Mouse (Mus musculus): ENCODE measurements at regions not wholly inside any gene's neighbourhood (a gene's known extent, or its start where the extent isn't known, plus 50 kb on each side); places are given as distances from the start of the nearest gene placed in this dataset.

- no peak for ATAC-seq
Observed at GRCm38 (mm10) chr9:79287849-79288248, 430.8 kb downstream of the Col12a1 start.

DNA sequence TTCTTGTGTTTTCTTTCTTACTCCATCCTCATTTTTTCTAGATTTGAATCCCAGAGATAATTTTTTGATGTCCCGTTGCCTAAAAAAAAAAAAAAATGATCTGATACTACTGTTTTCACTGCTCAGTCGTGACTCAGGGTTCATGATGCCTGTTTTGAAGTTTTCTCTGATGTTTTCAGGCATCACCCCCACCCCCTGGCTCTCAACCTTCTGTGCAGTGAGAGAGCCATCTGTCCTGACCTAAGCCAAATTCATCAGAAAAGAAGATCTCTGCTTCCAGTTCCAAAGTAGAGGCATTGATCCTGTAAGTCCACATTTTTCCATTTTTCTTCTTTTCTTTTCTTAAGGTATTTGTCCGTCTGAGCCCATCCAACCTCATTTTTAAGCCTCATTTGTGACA lies 423.3 kb downstream of the Col12a1 start:
- Histone ChIP-seq H3K36me3 (ENCODE audit: insufficient read depth) (no peaks in the 10 kb centered on the region), H3K27ac (ENCODE audit: low read depth, low read length) (no peak overlapping the region), H3K4me3 (ENCODE audit: low read depth, low read length) (no peak overlapping the region), H3K27me3 (ENCODE audit: insufficient read depth, low read length) (no peaks in the 10 kb centered on the region), H3K9me3 (ENCODE audit: low read length) (no peaks in the 10 kb centered on the region), H3K4me2 (ENCODE audit: low read depth) (no peak overlapping the region), H3K4me1 (ENCODE audit: insufficient read depth) (no peaks in the 10 kb centered on the region), H3K9ac (no peak overlapping the region)
- DNase-seq (no peak), ATAC-seq (no peak)
- no peak for TF ChIP-seq CTCF (IDR thresholded peaks at IDR 0.05; ENCODE audit: low read depth)
- WGBS: 62% methylated on average over 3 of the region's 3 CpGs

More at GRCm38 (mm10) chr9:79287849-79288248, 430.8 kb downstream of the Col12a1 start:
- H3K27me3 ChIP-seq (ENCODE audit: insufficient read depth, low read length): no peaks in the 10 kb centered on the region
- no peak for DNase-seq
- H3K4me1 ChIP-seq (ENCODE audit: insufficient read depth): no peaks in the 10 kb centered on the region
- no peaks in the 10 kb centered on the region for H3K36me3 ChIP-seq (ENCODE audit: insufficient read depth)
- no peaks in the 10 kb centered on the region for H3K9me3 ChIP-seq (ENCODE audit: low read length)
- H3K4me2 ChIP-seq (ENCODE audit: low read depth): no peak overlapping the region
- no peak for TF ChIP-seq CTCF (IDR thresholded peaks at IDR 0.05; ENCODE audit: low read depth)
- no peak overlapping the region for H3K4me3 ChIP-seq (ENCODE audit: low read depth, low read length)
- H3K27ac ChIP-seq (ENCODE audit: low read depth, low read length): no peak overlapping the region
- 90% methylated on average over 3 of the region's 3 CpGs for WGBS
- no peak overlapping the region for H3K9ac ChIP-seq

- ATAC-seq (0 out of 2 replicates have a peak, but pooled peaks have one; percentile 51), DNase-seq (peak; percentile 21)
- Histone ChIP-seq H3K4me3 (ENCODE audit: low read depth, low read length) (no peak overlapping the region), H3K36me3 (ENCODE audit: insufficient read depth) (no peaks in the 10 kb centered on the region), H3K27ac (ENCODE audit: low read depth, low read length) (no peak overlapping the region), H3K9me3 (ENCODE audit: low read length) (no peaks in the 10 kb centered on the region), H3K4me2 (ENCODE audit: low read depth) (no peak overlapping the region), H3K27me3 (ENCODE audit: insufficient read depth, low read length) (no peaks in the 10 kb centered on the region), H3K9ac (no peak overlapping the region), H3K4me1 (ENCODE audit: insufficient read depth) (no peaks in the 10 kb centered on the region)
- 48% methylated on average over 3 of the region's 3 CpGs for WGBS
- TF ChIP-seq CTCF (IDR thresholded peaks at IDR 0.05; ENCODE audit: low read depth): no peak
Observed at GRCm38 (mm10) chr9:79301580-79301979, 417.1 kb downstream of the Col12a1 start.

DNA sequence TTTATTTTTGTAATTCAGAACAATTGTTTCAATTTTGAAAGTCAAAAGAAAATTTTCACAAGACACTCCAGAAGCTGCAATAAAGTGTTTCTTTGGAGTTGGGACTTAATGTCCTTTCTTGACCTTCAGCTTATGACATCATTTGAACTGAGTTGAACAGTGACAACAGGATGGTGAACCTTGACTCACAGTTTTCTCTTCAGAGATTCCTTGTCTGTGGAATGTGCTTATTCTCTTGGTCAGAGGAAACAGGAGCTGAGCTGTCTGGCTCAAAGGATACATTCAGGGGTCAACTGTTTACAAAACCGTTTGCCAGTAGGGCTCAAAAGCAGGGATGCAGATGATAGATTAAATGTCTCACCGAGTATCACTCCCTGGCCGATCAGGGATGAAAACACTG lies 408.0 kb downstream of the Col12a1 start:
- Histone ChIP-seq H3K4me1 (ENCODE audit: insufficient read depth) (no peaks in the 10 kb centered on the region), H3K9me3 (ENCODE audit: low read length) (no peaks in the 10 kb centered on the region), H3K4me2 (ENCODE audit: low read depth) (no peak overlapping the region), H3K4me3 (ENCODE audit: low read depth, low read length) (no peak overlapping the region), H3K36me3 (ENCODE audit: insufficient read depth) (no peaks in the 10 kb centered on the region), H3K9ac (no peak overlapping the region), H3K27ac (ENCODE audit: low read depth, low read length) (no peak overlapping the region), H3K27me3 (ENCODE audit: insufficient read depth, low read length) (no peaks in the 10 kb centered on the region)
- DNase-seq (no peak), ATAC-seq (no peak)
- TF ChIP-seq CTCF (IDR thresholded peaks at IDR 0.05; ENCODE audit: low read depth): no peak
- 76% methylated on average over 3 of the region's 3 CpGs for WGBS

- H3K4me3 ChIP-seq (ENCODE audit: low read depth, low read length): no peak overlapping the region
- H3K4me1 ChIP-seq (ENCODE audit: insufficient read depth): no peaks in the 10 kb centered on the region
- H3K9ac ChIP-seq: no peak overlapping the region
- no peak overlapping the region for H3K27ac ChIP-seq (ENCODE audit: low read depth, low read length)
- DNase-seq: peak; percentile 30
- ATAC-seq: no peak
- H3K4me2 ChIP-seq (ENCODE audit: low read depth): no peak overlapping the region
- H3K36me3 ChIP-seq (ENCODE audit: insufficient read depth): no peaks in the 10 kb centered on the region
- no peaks in the 10 kb centered on the region for H3K27me3 ChIP-seq (ENCODE audit: insufficient read depth, low read length)
- H3K9me3 ChIP-seq (ENCODE audit: low read length): no peaks in the 10 kb centered on the region
- TF ChIP-seq CTCF (IDR thresholded peaks at IDR 0.05; ENCODE audit: low read depth): no peak
Observed at GRCm38 (mm10) chr9:79317411-79317810, 401.2 kb downstream of the Col12a1 start.

DNA sequence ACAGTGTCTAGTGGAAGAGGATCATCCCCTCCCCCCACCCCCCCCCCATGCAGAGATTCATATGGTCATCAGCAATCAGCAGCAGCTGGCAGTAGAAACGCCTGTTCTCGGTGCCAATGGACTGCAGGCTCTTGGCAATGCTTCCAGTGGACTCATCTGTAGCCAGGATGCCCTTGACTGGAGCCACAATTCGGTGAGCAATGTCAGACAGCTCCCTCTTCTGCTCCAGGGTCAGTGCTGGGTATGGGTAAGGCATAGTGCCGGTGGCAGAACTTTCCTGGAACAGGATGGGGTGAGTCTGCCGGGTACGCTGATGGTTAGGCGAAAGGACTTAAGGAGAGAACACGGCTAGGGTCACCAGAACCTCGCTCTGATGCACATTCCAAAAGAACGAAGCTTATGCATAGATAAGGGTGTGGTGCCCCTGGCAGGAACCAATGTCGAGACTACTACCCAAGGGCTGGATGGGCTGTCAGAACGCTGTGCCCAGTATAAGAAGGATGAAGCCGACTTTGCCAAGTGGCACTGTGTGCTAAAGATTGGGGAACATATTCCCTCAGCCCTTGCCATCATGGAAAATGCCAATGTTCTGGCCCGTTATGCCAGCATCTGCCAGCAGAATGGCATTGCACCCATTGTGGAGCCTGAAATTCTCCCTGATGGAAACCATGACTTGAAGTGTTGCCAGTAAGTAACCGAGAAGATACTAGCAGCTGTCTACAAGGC lies 372.1 kb downstream of the Col12a1 start:
- Histone ChIP-seq H3K9me3 (ENCODE audit: low read length) (peaks cover 6% of the 10 kb centered on the region; the same call in 1 of the 2 replicates), H3K4me3 (ENCODE audit: low read depth, low read length) (no peak overlapping the region), H3K27me3 (ENCODE audit: insufficient read depth, low read length) (no peaks in the 10 kb centered on the region), H3K9ac (no peak overlapping the region), H3K27ac (ENCODE audit: low read depth, low read length) (no peak overlapping the region), H3K4me1 (ENCODE audit: insufficient read depth) (no peaks in the 10 kb centered on the region), H3K4me2 (ENCODE audit: low read depth) (no peak overlapping the region), H3K36me3 (ENCODE audit: insufficient read depth) (no peaks in the 10 kb centered on the region)
- no peak; the same call in 1 of the 2 replicates for ATAC-seq
- 86% methylated on average over 15 of the region's 15 CpGs for WGBS
- no peak for TF ChIP-seq CTCF (IDR thresholded peaks at IDR 0.05; ENCODE audit: low read depth)
- peak; percentile 8 for DNase-seq

GRCm38 (mm10) chr9:79392020-79392419 lies 326.6 kb downstream of the Col12a1 start:
- Histone ChIP-seq H3K27ac (ENCODE audit: low read depth, low read length) (no peak overlapping the region), H3K27me3 (ENCODE audit: insufficient read depth, low read length) (no peaks in the 10 kb centered on the region), H3K4me3 (ENCODE audit: low read depth, low read length) (no peak overlapping the region), H3K9me3 (ENCODE audit: low read length) (no peaks in the 10 kb centered on the region), H3K4me1 (ENCODE audit: insufficient read depth) (no peaks in the 10 kb centered on the region), H3K9ac (no peak overlapping the region), H3K36me3 (ENCODE audit: insufficient read depth) (no peaks in the 10 kb centered on the region), H3K4me2 (ENCODE audit: low read depth) (no peak overlapping the region)
- ATAC-seq (no peak), DNase-seq (peak; percentile 3)
- WGBS: 77% methylated on average over 2 of the region's 2 CpGs
- no peak for TF ChIP-seq CTCF (IDR thresholded peaks at IDR 0.05; ENCODE audit: low read depth)

Data from forebrain, postnatal 0 days (tissue).